Mouse (Mus musculus): Measurements from ENCODE around the gene Zfp970. TPM values are rescaled to one million over a fixed set of nuclear protein-coding genes. Genes with fewer than 3 reads are reported as not detected.
"Not testable (repeated sequence)": the region's sequence is repeated elsewhere in the genome, so short reads cannot be mapped to it uniquely, and the experiment has no call there.

The Zfp970 gene
- polyA plus RNA-seq (2017; shearing (Covaris generic)), result 1 to 10 TPM; 5.7 to 7.6 TPM

GRCm38 (mm10) chr2:177464676-177465075, at the start of gene Zfp970:
Gene Zfp970, plus strand, starts transcription at chr2:177464733.
- ATAC-seq, result not testable (repeated sequence)

GRCm38 (mm10) chr2:177468222-177468621, 3.7 kb downstream of the Zfp970 start:
- ATAC-seq, result not testable (repeated sequence)

DNA sequence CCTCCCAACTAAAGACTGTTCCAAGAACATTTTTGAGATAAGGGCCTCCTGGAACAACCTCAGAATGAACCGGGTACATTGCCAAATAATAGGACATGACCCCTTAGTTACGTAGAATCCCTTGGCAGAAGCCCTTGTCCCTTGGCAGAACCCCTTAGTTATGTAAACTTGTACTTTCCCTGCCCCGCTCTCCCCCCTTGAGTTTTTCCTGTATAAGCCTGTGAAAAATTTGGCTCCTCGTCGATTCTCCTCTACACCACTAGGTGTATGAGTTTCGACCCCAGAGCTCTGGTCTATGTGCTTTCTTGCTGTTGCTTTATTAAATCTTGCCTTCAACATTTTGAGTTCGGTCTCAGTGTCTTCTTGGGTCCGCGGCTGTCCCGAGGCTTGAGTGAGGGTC, 7.7 kb downstream of the Zfp970 start:
- ATAC-seq, result not testable (repeated sequence)

DNA sequence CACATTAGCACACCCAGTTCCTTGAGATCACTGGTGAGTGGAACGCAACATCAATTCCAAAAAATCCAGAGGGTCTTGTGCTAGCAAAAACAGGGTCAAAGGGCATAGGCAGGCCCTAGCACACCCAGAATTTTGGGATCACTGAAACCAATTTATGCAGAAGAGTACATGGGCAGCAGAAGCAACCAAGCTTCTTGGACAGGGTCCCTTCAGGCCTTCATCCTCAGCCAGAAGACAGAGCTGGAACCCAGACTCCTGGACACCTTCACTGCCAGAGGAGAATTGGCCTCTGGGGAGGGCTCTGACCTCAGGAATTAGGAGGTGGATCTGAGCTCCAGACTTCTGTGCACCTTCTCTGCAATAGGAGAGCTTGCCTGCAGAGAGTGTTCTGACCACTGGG, 17.4 kb downstream of the Zfp970 start:
- ATAC-seq, result not testable (repeated sequence)

- not testable (repeated sequence) for ATAC-seq
Measured at GRCm38 (mm10) chr2:177483238-177483948, 18.9 kb downstream of the Zfp970 start.

DNA sequence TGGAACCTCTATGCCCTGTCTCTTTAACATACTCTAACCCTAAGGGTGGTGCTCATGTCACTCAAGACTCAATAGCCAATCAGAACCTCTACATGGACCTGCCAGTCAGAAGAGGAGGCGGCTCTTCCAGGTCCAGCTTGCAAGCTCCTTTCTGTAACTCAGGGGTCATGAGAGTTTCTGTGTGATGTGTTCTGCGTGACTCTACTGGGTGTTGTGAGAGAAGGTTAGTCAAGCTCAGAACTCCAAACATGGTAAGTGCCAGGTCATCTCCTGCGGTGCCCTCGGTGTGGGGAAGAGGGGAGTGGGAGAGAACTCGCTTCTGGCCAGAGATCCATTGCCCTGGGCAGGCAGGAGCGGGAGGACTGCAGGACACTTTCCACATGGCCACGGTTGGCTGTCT, 33.5 kb downstream of the Zfp970 start, which contains the start of gene Gm14403:
Gene Gm14403, plus strand, starts transcription at position 149 of the 400 bp plus-strand sequence.
- not testable (repeated sequence) for ATAC-seq

- ATAC-seq, result not testable (repeated sequence)
Measured at GRCm38 (mm10) chr2:177499182-177499581, 34.6 kb downstream of the Zfp970 start.

DNA sequence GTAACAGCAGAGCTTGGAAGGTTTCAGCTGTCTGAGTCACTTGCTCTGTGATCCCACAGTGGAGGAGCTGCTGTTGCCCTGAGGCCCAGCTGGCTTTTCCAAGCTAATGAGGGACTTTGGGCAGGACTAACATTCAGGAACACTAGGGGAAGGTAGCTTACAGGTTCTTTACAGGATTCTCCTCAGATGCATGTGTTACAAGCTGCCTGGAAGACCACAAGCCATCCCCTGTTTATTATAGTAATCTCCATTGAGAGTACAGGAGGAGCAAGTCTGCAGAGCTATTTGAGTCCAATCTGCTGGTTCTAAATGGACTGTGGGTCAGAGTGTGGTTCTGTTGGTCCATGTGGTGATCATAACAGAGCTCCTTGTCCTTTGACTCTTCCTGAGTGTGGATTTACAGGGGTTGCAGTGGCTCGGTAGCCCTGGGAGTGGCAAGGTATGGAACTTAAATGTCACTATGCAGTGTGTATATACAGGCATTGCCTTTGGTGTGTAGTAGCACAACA, 40.7 kb downstream of the Zfp970 start:
- not testable (repeated sequence) for ATAC-seq

DNA sequence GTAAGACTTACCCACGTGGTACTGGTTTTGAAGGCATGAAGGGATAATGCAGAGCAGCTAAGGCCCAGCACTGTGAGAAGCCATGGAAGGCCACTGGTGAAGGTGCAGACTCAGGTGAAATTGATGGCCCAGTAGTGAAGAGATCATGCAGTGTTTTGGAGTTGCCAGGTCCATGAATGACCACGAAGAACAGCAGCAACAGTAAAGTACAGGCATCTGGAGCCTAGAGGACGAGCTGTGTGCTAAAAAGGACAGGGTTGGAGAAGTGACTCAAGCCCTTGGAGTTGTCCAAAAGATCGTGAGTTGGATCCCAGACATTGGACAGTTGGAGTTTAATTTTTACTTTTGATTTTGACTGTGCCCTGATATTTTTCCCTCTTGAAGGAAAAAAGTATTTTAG, 46.8 kb downstream of the Zfp970 start:
- ATAC-seq, result not testable (repeated sequence)

GRCm38 (mm10) chr2:177511972-177512371, 47.4 kb downstream of the Zfp970 start:
- not testable (repeated sequence) for ATAC-seq

GRCm38 (mm10) chr2:177513991-177514479, 49.5 kb downstream of the Zfp970 start:
- not testable (repeated sequence) for ATAC-seq

GRCm38 (mm10) chr2:177517746-177518145, 53.2 kb downstream of the Zfp970 start:
- not testable (repeated sequence) for ATAC-seq

- ATAC-seq, result not testable (repeated sequence)
Measured at GRCm38 (mm10) chr2:177518354-177518753, 53.8 kb downstream of the Zfp970 start.

DNA sequence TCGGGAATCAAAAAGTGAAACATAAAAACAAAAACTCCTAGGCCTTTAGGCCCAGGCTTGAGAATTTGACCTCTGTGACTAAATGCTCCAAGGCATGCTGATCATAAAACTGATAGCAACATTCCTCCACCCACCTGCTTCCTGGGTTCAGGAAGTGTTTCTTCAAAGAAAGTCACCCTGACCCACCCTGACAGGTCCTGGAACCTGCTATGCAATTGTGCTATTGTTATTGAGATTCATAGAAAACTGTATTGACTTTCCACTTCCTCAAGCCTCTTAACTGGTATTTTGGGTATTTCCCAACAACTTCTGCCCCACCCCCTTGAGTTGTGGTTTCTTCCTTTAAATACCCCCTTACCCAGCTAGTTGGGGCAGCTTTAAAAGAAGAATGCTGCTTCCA, 54.4 kb downstream of the Zfp970 start:
- not testable (repeated sequence) for ATAC-seq

DNA sequence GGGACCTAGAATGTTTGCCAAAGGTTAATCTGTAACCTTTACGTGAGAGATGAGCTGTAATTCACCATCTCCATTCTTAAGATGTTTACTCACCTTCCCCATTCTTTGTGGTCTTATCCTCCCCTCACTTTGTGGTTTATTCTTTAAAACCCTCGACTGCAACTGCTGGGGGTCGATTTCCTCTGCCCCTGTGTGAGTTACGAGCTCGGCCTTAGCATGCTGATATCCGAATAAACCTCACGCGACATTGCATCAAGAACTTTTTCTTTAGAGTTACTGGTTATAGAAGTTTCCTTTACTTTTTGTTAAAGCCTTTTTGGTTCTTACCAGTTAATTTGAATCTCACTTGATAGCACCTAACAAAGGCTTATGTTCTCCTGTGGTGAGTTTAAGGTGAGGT, 55.5 kb downstream of the Zfp970 start:
- no peak for ATAC-seq

- no peak for ATAC-seq
Measured at GRCm38 (mm10) chr2:177523061-177523460, 58.5 kb downstream of the Zfp970 start.

- not testable (repeated sequence) for ATAC-seq
Measured at GRCm38 (mm10) chr2:177523674-177524073, 59.1 kb downstream of the Zfp970 start.

DNA sequence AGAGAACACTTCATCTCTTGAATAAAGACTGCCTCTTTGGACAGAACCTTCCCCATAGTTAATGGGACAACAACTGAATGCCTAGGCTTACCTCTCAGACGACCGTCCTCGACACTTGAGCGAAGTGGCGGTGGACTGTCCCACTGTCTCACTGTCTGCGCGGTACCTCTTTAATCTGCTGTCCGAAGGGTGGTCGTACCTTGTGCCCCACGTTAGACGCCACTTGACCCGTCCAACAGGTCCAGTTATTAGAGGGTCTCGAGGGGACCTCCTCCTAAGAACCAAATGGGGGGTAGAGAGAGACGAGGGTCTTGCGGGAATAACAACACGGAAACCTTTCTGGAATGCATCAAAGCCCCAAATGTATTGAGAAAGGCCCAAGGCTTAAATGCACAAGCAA, 59.6 kb downstream of the Zfp970 start:
- ATAC-seq, result not testable (repeated sequence)

Other genes starting within 250 kb of the Zfp970 start
- gene Gm14409, start 197.7 kb upstream of the Zfp970 start, polyA plus RNA-seq (2017; shearing (Covaris generic)), result not detected
- gene Gm14412, start 140.4 kb upstream of the Zfp970 start, polyA plus RNA-seq (2017; shearing (Covaris generic)), result not detected
- gene Gm14418, start 66.4 kb upstream of the Zfp970 start, polyA plus RNA-seq (2017; shearing (Covaris generic)), result under 1 TPM in 1 of 2 experiments, not detected in 1; 0.58 TPM
- gene Gm14403, start 33.5 kb downstream of the Zfp970 start, polyA plus RNA-seq (2017; shearing (Covaris generic)), result under 1 TPM in 1 of 2 experiments, not detected in 1; 0.78 TPM
- not detected for gene Gm14406, start 113.5 kb downstream of the Zfp970 start, polyA plus RNA-seq (2017; shearing (Covaris generic))